Mouse (Mus musculus): ENCODE results near the gene Nelfb. TPM values are rescaled to one million over a fixed set of nuclear protein-coding genes. Genes with fewer than 3 reads are reported as not detected.

Gene Nelfb
- polyA plus RNA-seq, 1 experiment from 2014 or later = 99.8 TPM

GRCm38 (mm10) chr2:25243342-25243741 is 32.1 kb upstream of the Nelfb start:
- 0 out of 2 replicates have a peak overlapping the region, but pooled peaks have one; percentile 54 for H3K4me3 ChIP-seq (ENCODE audit: low read depth, low read length)
- no peak overlapping the region for H3K9ac ChIP-seq (ENCODE audit: low read length)
- H3K4me1 ChIP-seq (ENCODE audit: control insufficient read depth, insufficient read depth, low read length) = peaks cover 18% of the 10 kb centered on the region
- DNase-seq (ENCODE audit: low spot score) = no peak
- H3K4me2 ChIP-seq (ENCODE audit: low read depth) = peak overlapping the region; percentile 98; the same call in 1 of the 2 replicates
- H3K27me3 ChIP-seq (ENCODE audit: control insufficient read depth, insufficient read depth, low read length) = peaks cover 19% of the 10 kb centered on the region
- no peak for ATAC-seq (ENCODE audit: insufficient read depth, low FRiP score, low TSS enrichment)
- H3K36me3 ChIP-seq (ENCODE audit: control insufficient read depth, insufficient read depth, low read length) = no peaks in the 10 kb centered on the region; the same call in 1 of the 2 replicates
- no peak overlapping the region for H3K27ac ChIP-seq (ENCODE audit: low read depth, low read length)
- WGBS = 78% methylated on average over 8 of the region's 8 CpGs
- no peaks in the 10 kb centered on the region for H3K9me3 ChIP-seq (ENCODE audit: control insufficient read depth, low read length)

GRCm38 (mm10) chr2:25242101-25242506 is 30.8 kb upstream of the Nelfb start, which contains the start of the genes Rnf208 and Cysrt1:
TSS of gene Rnf208 (plus strand) at chr2:25242255.
TSS of gene Cysrt1 (minus strand) at chr2:25242452.
- H3K36me3 ChIP-seq (ENCODE audit: control insufficient read depth, insufficient read depth, low read length) = no peaks in the 10 kb centered on the region
- H3K4me1 ChIP-seq (ENCODE audit: control insufficient read depth, insufficient read depth, low read length) = peaks cover 18% of the 10 kb centered on the region
- peak; percentile 56 for DNase-seq (ENCODE audit: low spot score)
- H3K27me3 ChIP-seq (ENCODE audit: control insufficient read depth, insufficient read depth, low read length) = peaks cover 19% of the 10 kb centered on the region
- H3K27ac ChIP-seq (ENCODE audit: low read depth, low read length) = 0 out of 2 replicates have a peak within 1 kb of the TSS, but pooled peaks have one; percentile 3
- H3K4me2 ChIP-seq (ENCODE audit: low read depth) = peak within 1 kb of the TSS; percentile 98
- peak within 1 kb of the TSS; percentile 54 for H3K4me3 ChIP-seq (ENCODE audit: low read depth, low read length)
- peak; percentile 29; the same call in 1 of the 2 replicates for ATAC-seq (ENCODE audit: insufficient read depth, low FRiP score, low TSS enrichment)
- under 1% methylated on average over 52 of the region's 59 CpGs for WGBS
- no peaks in the 10 kb centered on the region for H3K9me3 ChIP-seq (ENCODE audit: control insufficient read depth, low read length)
- peak within 1 kb of the TSS; percentile 76 for H3K9ac ChIP-seq (ENCODE audit: low read length)

- 24% methylated on average over 6 of the region's 6 CpGs for WGBS
- H3K9ac ChIP-seq (ENCODE audit: low read length) = peak overlapping the region; percentile 44; the same call in 1 of the 2 replicates
These were observed 30.1 kb upstream of the Nelfb start for GRCm38 (mm10) chr2:25241438-25241775.

GRCm38 (mm10) chr2:25240723-25241437 is 29.6 kb upstream of the Nelfb start:
- Histone ChIP-seq H3K27ac (ENCODE audit: low read depth, low read length) (0 out of 2 replicates have a peak overlapping the region, but pooled peaks have one; percentile 3), H3K27me3 (ENCODE audit: control insufficient read depth, insufficient read depth, low read length) (peaks cover 19% of the 10 kb centered on the region), H3K4me2 (ENCODE audit: low read depth) (peak overlapping the region; percentile 98), H3K36me3 (ENCODE audit: control insufficient read depth, insufficient read depth, low read length) (no peaks in the 10 kb centered on the region), H3K4me1 (ENCODE audit: control insufficient read depth, insufficient read depth, low read length) (peaks cover 18% of the 10 kb centered on the region), H3K9me3 (ENCODE audit: control insufficient read depth, low read length) (no peaks in the 10 kb centered on the region), H3K9ac (ENCODE audit: low read length) (peak overlapping the region; percentile 44), H3K4me3 (ENCODE audit: low read depth, low read length) (peak overlapping the region; percentile 37)
- peak; percentile 70 for ATAC-seq (ENCODE audit: insufficient read depth, low FRiP score, low TSS enrichment)
- DNase-seq (ENCODE audit: low spot score) = peak; percentile 75
- under 1% methylated on average over 29 of the region's 29 CpGs for WGBS

More at GRCm38 (mm10) chr2:25241438-25241775, 30.1 kb upstream of the Nelfb start:
- H3K9me3 ChIP-seq (ENCODE audit: control insufficient read depth, low read length) = no peaks in the 10 kb centered on the region
- peaks cover 19% of the 10 kb centered on the region for H3K27me3 ChIP-seq (ENCODE audit: control insufficient read depth, insufficient read depth, low read length)
- H3K4me2 ChIP-seq (ENCODE audit: low read depth) = peak overlapping the region; percentile 98
- peaks cover 18% of the 10 kb centered on the region for H3K4me1 ChIP-seq (ENCODE audit: control insufficient read depth, insufficient read depth, low read length)
- peak overlapping the region; percentile 54 for H3K4me3 ChIP-seq (ENCODE audit: low read depth, low read length)
- no peak overlapping the region for H3K27ac ChIP-seq (ENCODE audit: low read depth, low read length)
- ATAC-seq (ENCODE audit: insufficient read depth, low FRiP score, low TSS enrichment) (no peak), DNase-seq (ENCODE audit: low spot score) (no peak)
- H3K36me3 ChIP-seq (ENCODE audit: control insufficient read depth, insufficient read depth, low read length) = no peaks in the 10 kb centered on the region

- ATAC-seq (ENCODE audit: insufficient read depth, low FRiP score, low TSS enrichment) = 0 out of 2 replicates have a peak, but pooled peaks have one; percentile 1
- Histone ChIP-seq H3K27ac (ENCODE audit: low read depth, low read length) (no peak overlapping the region), H3K4me1 (ENCODE audit: control insufficient read depth, insufficient read depth, low read length) (peaks cover 18% of the 10 kb centered on the region), H3K4me3 (ENCODE audit: low read depth, low read length) (no peak overlapping the region), H3K36me3 (ENCODE audit: control insufficient read depth, insufficient read depth, low read length) (no peaks in the 10 kb centered on the region), H3K9ac (ENCODE audit: low read length) (no peak overlapping the region), H3K27me3 (ENCODE audit: control insufficient read depth, insufficient read depth, low read length) (peaks cover 19% of the 10 kb centered on the region), H3K4me2 (ENCODE audit: low read depth) (peak overlapping the region; percentile 98), H3K9me3 (ENCODE audit: control insufficient read depth, low read length) (no peaks in the 10 kb centered on the region)
- 51% methylated on average over 8 of the region's 8 CpGs for WGBS
- DNase-seq (ENCODE audit: low spot score) = no peak
These were observed 29.0 kb upstream of the Nelfb start for GRCm38 (mm10) chr2:25240310-25240709.

- peaks cover 18% of the 10 kb centered on the region for H3K4me1 ChIP-seq (ENCODE audit: control insufficient read depth, insufficient read depth, low read length)
- H3K9ac ChIP-seq (ENCODE audit: low read length) = no peak overlapping the region
- H3K27ac ChIP-seq (ENCODE audit: low read depth, low read length) = no peak overlapping the region
- no peaks in the 10 kb centered on the region for H3K36me3 ChIP-seq (ENCODE audit: control insufficient read depth, insufficient read depth, low read length)
- 79% methylated on average over 3 of the region's 3 CpGs for WGBS
- no peaks in the 10 kb centered on the region for H3K9me3 ChIP-seq (ENCODE audit: control insufficient read depth, low read length)
- DNase-seq (ENCODE audit: low spot score) (no peak), ATAC-seq (ENCODE audit: insufficient read depth, low FRiP score, low TSS enrichment) (no peak)
- H3K4me3 ChIP-seq (ENCODE audit: low read depth, low read length) = no peak overlapping the region
- peaks cover 19% of the 10 kb centered on the region for H3K27me3 ChIP-seq (ENCODE audit: control insufficient read depth, insufficient read depth, low read length)
- no peak overlapping the region for H3K4me2 ChIP-seq (ENCODE audit: low read depth)
These were observed 28.5 kb upstream of the Nelfb start for GRCm38 (mm10) chr2:25239766-25240165.

GRCm38 (mm10) chr2:25238106-25238505 is 26.8 kb upstream of the Nelfb start:
- H3K27ac ChIP-seq (ENCODE audit: low read depth, low read length) = no peak overlapping the region
- no peak for ATAC-seq (ENCODE audit: insufficient read depth, low FRiP score, low TSS enrichment)
- peaks cover 19% of the 10 kb centered on the region for H3K27me3 ChIP-seq (ENCODE audit: control insufficient read depth, insufficient read depth, low read length)
- H3K9ac ChIP-seq (ENCODE audit: low read length) = no peak overlapping the region
- no peak overlapping the region for H3K4me3 ChIP-seq (ENCODE audit: low read depth, low read length)
- H3K4me1 ChIP-seq (ENCODE audit: control insufficient read depth, insufficient read depth, low read length) = peaks cover 18% of the 10 kb centered on the region
- H3K4me2 ChIP-seq (ENCODE audit: low read depth) = no peak overlapping the region
- H3K36me3 ChIP-seq (ENCODE audit: control insufficient read depth, insufficient read depth, low read length) = no peaks in the 10 kb centered on the region
- H3K9me3 ChIP-seq (ENCODE audit: control insufficient read depth, low read length) = no peaks in the 10 kb centered on the region
- no peak for DNase-seq (ENCODE audit: low spot score)

- no peaks in the 10 kb centered on the region for H3K9me3 ChIP-seq (ENCODE audit: control insufficient read depth, low read length)
- no peak overlapping the region for H3K9ac ChIP-seq (ENCODE audit: low read length)
- no peak overlapping the region for H3K4me3 ChIP-seq (ENCODE audit: low read depth, low read length)
- peaks cover 14% of the 10 kb centered on the region for H3K4me1 ChIP-seq (ENCODE audit: control insufficient read depth, insufficient read depth, low read length)
- H3K27ac ChIP-seq (ENCODE audit: low read depth, low read length) = no peak overlapping the region
- H3K36me3 ChIP-seq (ENCODE audit: control insufficient read depth, insufficient read depth, low read length) = no peaks in the 10 kb centered on the region
- DNase-seq (ENCODE audit: low spot score) = no peak
- 71% methylated on average over 4 of the region's 4 CpGs for WGBS
- ATAC-seq (ENCODE audit: insufficient read depth, low FRiP score, low TSS enrichment) = no peak
- no peak overlapping the region for H3K4me2 ChIP-seq (ENCODE audit: low read depth)
- H3K27me3 ChIP-seq (ENCODE audit: control insufficient read depth, insufficient read depth, low read length) = peaks cover 14% of the 10 kb centered on the region
These were observed 26.2 kb upstream of the Nelfb start for GRCm38 (mm10) chr2:25237522-25237921.

GRCm38 (mm10) chr2:25236614-25237013 is 25.3 kb upstream of the Nelfb start, which contains the start of gene Rnf224:
TSS of gene Rnf224 (minus strand) at chr2:25236787.
- ATAC-seq (ENCODE audit: insufficient read depth, low FRiP score, low TSS enrichment) (no peak), DNase-seq (ENCODE audit: low spot score) (no peak)
- no peaks in the 10 kb centered on the region for H3K36me3 ChIP-seq (ENCODE audit: control insufficient read depth, insufficient read depth, low read length)
- 42% methylated on average over 8 of the region's 8 CpGs for WGBS
- H3K4me2 ChIP-seq (ENCODE audit: low read depth) = no peak within 1 kb of the TSS
- no peak within 1 kb of the TSS for H3K4me3 ChIP-seq (ENCODE audit: low read depth, low read length)
- H3K27ac ChIP-seq (ENCODE audit: low read depth, low read length) = no peak within 1 kb of the TSS
- peaks cover 7% of the 10 kb centered on the region for H3K27me3 ChIP-seq (ENCODE audit: control insufficient read depth, insufficient read depth, low read length)
- H3K9ac ChIP-seq (ENCODE audit: low read length) = no peak within 1 kb of the TSS
- H3K4me1 ChIP-seq (ENCODE audit: control insufficient read depth, insufficient read depth, low read length) = peaks cover 8% of the 10 kb centered on the region
- H3K9me3 ChIP-seq (ENCODE audit: control insufficient read depth, low read length) = no peaks in the 10 kb centered on the region
